Mouse (Mus musculus) thymus, adult 2 months (tissue): ENCODE data around the gene Dennd1a. TPM values are rescaled to one million over a fixed set of nuclear protein-coding genes. Genes with fewer than 3 reads are reported as not detected.

ENCODE experiments used
- DNase-seq: peaks from one replicate; pipeline ENCODE4 v3.0.0; 2021
- H3K27ac ChIP-seq: fragments of 200-500 bp; 2 replicates; pipeline ENCODE4 v1.5.1; 2012; ENCODE audit warnings: low read length, control low read depth; ENCODE audit not compliant: control insufficient read depth, insufficient read depth
- H3K27me3 ChIP-seq: fragments of 200-500 bp; 2 replicates; pipeline ENCODE4 v1.6.1; 2012; ENCODE audit warnings: mild to moderate bottlenecking, low read length, moderate library complexity, mixed read lengths; ENCODE audit not compliant: control insufficient read depth, insufficient read depth
- H3K36me3 ChIP-seq: fragments of 200-500 bp; 2 replicates; pipeline ENCODE4 v1.6.1; 2012; ENCODE audit warnings: mild to moderate bottlenecking, low read length, moderate library complexity; ENCODE audit not compliant: control insufficient read depth, insufficient read depth
- H3K4me1 ChIP-seq: fragments of 200-500 bp; replicated peaks from 2 replicates; pipeline ENCODE4 v1.6.1; 2012; ENCODE audit warnings: low read length; ENCODE audit not compliant: control insufficient read depth, insufficient read depth
- H3K4me3 ChIP-seq: fragments of 200-500 bp; 2 replicates; pipeline ENCODE4 v1.5.1; 2012; ENCODE audit warnings: mild to moderate bottlenecking, low read length, control low read depth, moderate library complexity; ENCODE audit not compliant: control insufficient read depth, insufficient read depth
- CTCF ChIP-seq: fragments of 200-500 bp; IDR thresholded peaks from 2 replicates; pipeline ENCODE4 v1.5.1; 2012; ENCODE audit warnings: mild to moderate bottlenecking, control low read depth, low read length, moderate library complexity, borderline replicate concordance; ENCODE audit not compliant: control insufficient read depth, poor library complexity, insufficient read depth; ENCODE audit errors: extremely low read depth
- POLR2A ChIP-seq: fragments of 200-500 bp; IDR thresholded peaks from 2 replicates; pipeline ENCODE4 v1.6.1; 2012; ENCODE audit warnings: mild to moderate bottlenecking, low read length, control low read depth, moderate library complexity; ENCODE audit not compliant: control insufficient read depth, poor library complexity, insufficient read depth; ENCODE audit errors: extremely low read depth
- WGBS: fragments of 180-500 bp; shearing (Covaris S2); methylation state at CpG from one replicate; pipeline ENCODE4 v1.1.7; 2018; 5-methylcytosine and 5-hydroxymethylcytosine counted together
- polyA plus RNA-seq: library from polyadenylated mRNA; depleted of rRNA; stranded (reverse); fragments of >200 nt; gene quantifications from 2 replicates; pipeline ENCODE4 v1.2.3, GENCODE M21; 2012

The Dennd1a gene
- polyA plus RNA-seq, 1 experiment = 35.9 TPM

- H3K36me3 ChIP-seq = no peaks in the 10 kb centered on the region
- TF ChIP-seq CTCF (no peak), POLR2A (no peak)
- no peaks in the 10 kb centered on the region for H3K27me3 ChIP-seq
- no peak for DNase-seq
- 98% methylated on average over 1 of the region's 1 CpGs for WGBS
- H3K4me3 ChIP-seq = no peak overlapping the region
- no peaks in the 10 kb centered on the region for H3K4me1 ChIP-seq
- no peak overlapping the region for H3K27ac ChIP-seq
Measured at GRCm38 (mm10) chr2:38182283-38182682, 104.9 kb downstream of the Dennd1a start.

- no peaks in the 10 kb centered on the region for H3K36me3 ChIP-seq
- no peaks in the 10 kb centered on the region for H3K4me1 ChIP-seq
- no peak for TF ChIP-seq CTCF
- TF ChIP-seq POLR2A = no peak
- no peak overlapping the region for H3K27ac ChIP-seq
- no peak overlapping the region for H3K4me3 ChIP-seq
- no peaks in the 10 kb centered on the region for H3K27me3 ChIP-seq
- DNase-seq = no peak
Measured at GRCm38 (mm10) chr2:38177583-38177978, 109.6 kb downstream of the Dennd1a start.

- Histone ChIP-seq H3K27ac (no peak overlapping the region), H3K4me1 (no peaks in the 10 kb centered on the region), H3K27me3 (no peaks in the 10 kb centered on the region), H3K36me3 (no peaks in the 10 kb centered on the region), H3K4me3 (no peak overlapping the region)
- no peak for TF ChIP-seq POLR2A
- DNase-seq = no peak
- 95% methylated on average over 4 of the region's 4 CpGs for WGBS
Measured at GRCm38 (mm10) chr2:38176870-38177582, 110.2 kb downstream of the Dennd1a start.

DNA sequence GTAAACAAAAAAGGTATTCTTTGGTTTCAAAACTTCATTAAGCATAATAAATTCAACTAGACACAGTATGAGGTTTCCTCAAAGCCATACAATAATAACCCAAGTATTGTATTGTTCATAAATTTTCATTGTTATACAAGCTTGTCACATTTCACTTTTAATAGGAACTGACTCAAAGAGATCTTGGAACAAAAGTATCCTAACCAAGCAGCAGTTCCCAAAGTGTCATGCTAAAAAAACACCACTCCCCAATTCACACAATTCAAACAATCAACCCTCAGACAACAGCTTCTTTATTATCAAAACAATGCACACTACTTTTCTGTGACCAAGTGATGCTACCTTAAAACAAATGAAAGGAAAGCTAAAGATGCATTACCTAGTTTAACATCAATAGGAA lies 111.9 kb downstream of the Dennd1a start:
- H3K27me3 ChIP-seq = no peaks in the 10 kb centered on the region
- no peak for DNase-seq
- TF ChIP-seq CTCF (no peak), POLR2A (no peak)
- H3K27ac ChIP-seq = no peak overlapping the region
- H3K4me3 ChIP-seq = no peak overlapping the region
- H3K36me3 ChIP-seq = no peaks in the 10 kb centered on the region
- H3K4me1 ChIP-seq = no peaks in the 10 kb centered on the region

- Histone ChIP-seq H3K27ac (no peak overlapping the region), H3K27me3 (no peaks in the 10 kb centered on the region), H3K4me1 (no peaks in the 10 kb centered on the region), H3K4me3 (no peak overlapping the region), H3K36me3 (no peaks in the 10 kb centered on the region)
- DNase-seq = no peak
- over 99% methylated on average over 3 of the region's 3 CpGs for WGBS
- TF ChIP-seq CTCF (no peak), POLR2A (no peak)
Measured at GRCm38 (mm10) chr2:38168606-38169005, 118.6 kb downstream of the Dennd1a start.

- H3K4me3 ChIP-seq = no peak overlapping the region
- 93% methylated on average over 5 of the region's 5 CpGs for WGBS
- no peaks in the 10 kb centered on the region for H3K27me3 ChIP-seq
- no peaks in the 10 kb centered on the region for H3K4me1 ChIP-seq
- TF ChIP-seq POLR2A = no peak
- no peak for TF ChIP-seq CTCF
- H3K36me3 ChIP-seq = no peaks in the 10 kb centered on the region
- no peak overlapping the region for H3K27ac ChIP-seq
- no peak for DNase-seq
Measured at GRCm38 (mm10) chr2:38165966-38166365, 121.2 kb downstream of the Dennd1a start.

GRCm38 (mm10) chr2:38164326-38165035 lies 122.7 kb downstream of the Dennd1a start:
- H3K27me3 ChIP-seq = no peaks in the 10 kb centered on the region
- no peak overlapping the region for H3K27ac ChIP-seq
- TF ChIP-seq POLR2A (no peak), CTCF (no peak)
- no peak overlapping the region for H3K4me3 ChIP-seq
- no peak for DNase-seq
- WGBS = 41% methylated on average over 5 of the region's 5 CpGs
- no peaks in the 10 kb centered on the region for H3K4me1 ChIP-seq
- H3K36me3 ChIP-seq = no peaks in the 10 kb centered on the region
